Mouse (Mus musculus): ENCODE data around the gene Gzmd. TPM values are rescaled to one million over a fixed set of nuclear protein-coding genes. Genes with fewer than 3 reads are reported as not detected.
A peak's percentile ranks its signal among the peaks of the same experiment; 100 is the strongest.
"Not testable (repeated sequence)": the region's sequence is repeated elsewhere in the genome, so short reads cannot be mapped to it uniquely, and the experiment has no call there.

The Gzmd gene
- polyA plus RNA-seq, 1 experiment from 2014 or later, result not detected

DNA sequence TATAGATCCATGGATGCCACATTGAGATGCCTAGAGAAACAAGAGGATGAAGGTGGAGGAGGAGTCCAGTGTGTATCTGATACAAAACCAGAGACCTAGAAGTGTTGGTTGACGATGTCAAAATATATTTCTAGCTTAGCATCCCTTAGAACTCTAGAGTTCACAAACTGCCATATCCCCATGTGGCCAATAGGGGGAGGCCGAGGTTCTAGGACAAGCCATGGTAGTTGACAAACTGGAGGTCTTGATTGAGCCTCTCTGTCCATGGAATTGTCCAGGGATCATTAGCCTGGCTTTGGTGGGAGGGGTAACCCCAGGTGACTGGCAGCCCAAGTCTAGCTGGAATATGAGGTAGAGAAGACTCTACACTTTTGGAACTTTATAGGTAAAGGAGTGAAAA lies 22.9 kb upstream of the Gzmd start:
- no peak overlapping the region for H3K4me3 ChIP-seq (replicated peaks; ENCODE audit: low read depth, low read length)
- no peaks in the 10 kb centered on the region for H3K36me3 ChIP-seq (ENCODE audit: insufficient read depth, low read length)
- H3K9me3 ChIP-seq (replicated peaks; ENCODE audit: low read length), result no peaks in the 10 kb centered on the region
- ATAC-seq (replicated peaks; ENCODE audit: low FRiP score, low read depth) (no peak), DNase-seq (ENCODE audit: low spot score) (no peak)
- 72% methylated on average over 2 of the region's 2 CpGs for WGBS
- no peaks in the 10 kb centered on the region for H3K4me1 ChIP-seq (replicated peaks; ENCODE audit: insufficient read depth, low read length)
- no peak overlapping the region for H3K9ac ChIP-seq (ENCODE audit: low read depth, low read length)
- peak; percentile 27; the same call in 1 of the 2 replicates for TF ChIP-seq CTCF (IDR thresholded peaks at IDR 0.05; ENCODE audit: low read depth)
- no peak overlapping the region for H3K4me2 ChIP-seq (ENCODE audit: low read length)
- H3K27ac ChIP-seq, result no peak overlapping the region
- H3K27me3 ChIP-seq (ENCODE audit: insufficient read depth, low read length), result no peaks in the 10 kb centered on the region

DNA sequence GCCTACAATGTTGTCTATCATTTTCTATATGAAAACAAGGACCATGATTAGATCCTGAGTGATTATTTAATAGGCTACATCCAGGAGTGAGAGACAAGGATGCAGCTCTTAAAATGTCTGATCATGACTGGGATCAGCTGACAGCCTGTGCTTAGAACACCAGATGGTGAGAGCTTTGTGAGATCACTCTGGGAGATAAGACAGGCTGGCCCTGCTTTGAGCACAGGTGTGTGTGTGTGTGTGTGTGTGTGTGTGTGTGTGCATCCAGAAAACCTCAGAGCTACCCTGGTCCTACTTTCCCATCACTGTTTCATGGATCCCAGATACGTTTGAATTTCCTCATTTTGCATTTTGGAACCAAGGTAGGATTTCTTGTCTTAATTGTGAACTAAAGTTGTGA lies 1.3 kb upstream of the Gzmd start:
- not testable (repeated sequence) for H3K36me3 ChIP-seq (ENCODE audit: insufficient read depth, low read length); H3K9ac ChIP-seq (ENCODE audit: low read depth, low read length); H3K27me3 ChIP-seq (ENCODE audit: insufficient read depth, low read length); H3K27ac ChIP-seq; H3K4me3 ChIP-seq (replicated peaks; ENCODE audit: low read depth, low read length); H3K4me1 ChIP-seq (replicated peaks; ENCODE audit: insufficient read depth, low read length); H3K4me2 ChIP-seq (ENCODE audit: low read length); H3K9me3 ChIP-seq (replicated peaks; ENCODE audit: low read length); DNase-seq (ENCODE audit: low spot score); ATAC-seq (replicated peaks; ENCODE audit: low FRiP score, low read depth)
- WGBS, result 90% methylated on average over 1 of the region's 1 CpGs

DNA sequence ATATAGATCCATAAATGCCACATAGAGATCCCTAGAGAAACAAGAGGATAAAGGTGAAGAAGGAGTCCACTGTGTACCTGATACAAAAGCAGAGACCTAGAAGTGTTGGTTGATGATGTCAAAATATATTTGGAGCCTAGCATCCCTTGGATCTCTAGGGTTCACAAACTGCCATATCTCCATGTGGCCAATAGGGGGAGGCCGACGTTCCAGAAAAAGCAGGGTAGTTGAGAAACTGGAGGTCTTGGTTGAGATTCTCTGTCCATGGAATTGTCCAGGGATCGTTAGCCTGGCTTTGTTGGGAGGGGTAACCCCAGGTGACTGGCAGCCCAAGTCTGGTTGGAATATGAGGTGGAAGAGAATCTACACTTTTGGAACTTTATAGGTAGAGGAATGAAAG lies 4.1 kb downstream of the Gzmd start:
- H3K4me2 ChIP-seq (ENCODE audit: low read length), result no peak overlapping the region
- H3K9ac ChIP-seq (ENCODE audit: low read depth, low read length), result no peak overlapping the region
- H3K9me3 ChIP-seq (replicated peaks; ENCODE audit: low read length), result no peaks in the 10 kb centered on the region
- no peak overlapping the region for H3K4me3 ChIP-seq (replicated peaks; ENCODE audit: low read depth, low read length)
- ATAC-seq (replicated peaks; ENCODE audit: low FRiP score, low read depth), result no peak
- WGBS, result 48% methylated on average over 3 of the region's 3 CpGs
- TF ChIP-seq CTCF (IDR thresholded peaks at IDR 0.05; ENCODE audit: low read depth), result peak; percentile 43; the same call in 1 of the 2 replicates
- H3K4me1 ChIP-seq (replicated peaks; ENCODE audit: insufficient read depth, low read length), result no peaks in the 10 kb centered on the region
- H3K27ac ChIP-seq, result no peak overlapping the region
- H3K27me3 ChIP-seq (ENCODE audit: insufficient read depth, low read length), result no peaks in the 10 kb centered on the region
- no peak for DNase-seq (ENCODE audit: low spot score)
- H3K36me3 ChIP-seq (ENCODE audit: insufficient read depth, low read length), result no peaks in the 10 kb centered on the region

DNA sequence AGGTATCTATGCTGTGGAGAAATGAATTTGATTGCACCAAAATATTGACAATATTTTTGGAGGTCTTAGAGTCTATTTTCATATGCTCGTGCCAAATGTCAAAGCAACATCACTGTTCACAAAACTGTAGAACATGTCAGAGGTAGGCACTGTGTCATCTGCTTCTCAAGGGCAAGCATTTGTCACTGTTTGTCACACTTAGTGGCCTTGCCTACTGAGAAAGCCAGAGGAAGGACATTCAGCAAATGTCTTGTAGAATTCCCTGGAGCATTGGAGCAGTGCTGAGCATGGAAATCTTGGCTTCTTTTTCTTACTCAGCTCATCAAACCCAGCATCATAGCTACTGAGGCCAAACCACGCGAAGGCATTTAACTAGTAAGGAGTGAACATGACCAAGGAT lies 8.9 kb downstream of the Gzmd start:
- no peaks in the 10 kb centered on the region for H3K9me3 ChIP-seq (replicated peaks; ENCODE audit: low read length)
- no peaks in the 10 kb centered on the region for H3K4me1 ChIP-seq (replicated peaks; ENCODE audit: insufficient read depth, low read length)
- H3K36me3 ChIP-seq (ENCODE audit: insufficient read depth, low read length), result no peaks in the 10 kb centered on the region
- ATAC-seq (replicated peaks; ENCODE audit: low FRiP score, low read depth) (no peak), DNase-seq (ENCODE audit: low spot score) (no peak)
- H3K27me3 ChIP-seq (ENCODE audit: insufficient read depth, low read length), result no peaks in the 10 kb centered on the region
- no peak for TF ChIP-seq CTCF (IDR thresholded peaks at IDR 0.05; ENCODE audit: low read depth)
- no peak overlapping the region for H3K27ac ChIP-seq
- no peak overlapping the region for H3K4me3 ChIP-seq (replicated peaks; ENCODE audit: low read depth, low read length)
- no peak overlapping the region for H3K9ac ChIP-seq (ENCODE audit: low read depth, low read length)
- 78% methylated on average over 3 of the region's 3 CpGs for WGBS
- H3K4me2 ChIP-seq (ENCODE audit: low read length), result no peak overlapping the region

DNA sequence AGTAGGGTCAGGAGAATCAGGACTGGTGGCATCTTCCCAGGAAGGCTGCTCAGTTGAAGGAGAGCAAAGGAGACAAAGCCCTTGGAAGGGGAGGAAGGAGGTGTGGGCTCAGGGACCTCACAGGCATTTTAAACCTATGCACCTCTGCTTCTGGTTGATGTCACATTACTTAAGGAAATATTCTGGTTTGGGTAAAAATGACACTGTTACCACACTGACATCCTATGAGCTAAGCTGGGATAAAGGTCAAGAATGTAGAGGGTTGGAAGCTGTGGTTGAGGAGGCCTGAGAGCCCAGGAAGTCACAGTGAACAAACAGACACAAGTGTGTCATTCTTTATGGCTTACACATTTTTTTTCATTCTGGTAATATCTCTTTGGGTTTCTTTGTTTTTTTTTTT lies 11.9 kb downstream of the Gzmd start, which contains the start of gene Gzme:
Gene Gzme (minus strand): TSS at position 101 of the 400 bp plus-strand sequence.
- Histone ChIP-seq H3K4me2 (ENCODE audit: low read length) (no peak within 1 kb of the TSS), H3K4me3 (replicated peaks; ENCODE audit: low read depth, low read length) (no peak within 1 kb of the TSS), H3K9ac (ENCODE audit: low read depth, low read length) (no peak within 1 kb of the TSS), H3K36me3 (ENCODE audit: insufficient read depth, low read length) (no peaks in the 10 kb centered on the region), H3K9me3 (replicated peaks; ENCODE audit: low read length) (no peaks in the 10 kb centered on the region), H3K27me3 (ENCODE audit: insufficient read depth, low read length) (no peaks in the 10 kb centered on the region), H3K4me1 (replicated peaks; ENCODE audit: insufficient read depth, low read length) (no peaks in the 10 kb centered on the region), H3K27ac (no peak within 1 kb of the TSS)
- ATAC-seq (replicated peaks; ENCODE audit: low FRiP score, low read depth), result no peak
- DNase-seq (ENCODE audit: low spot score), result no peak
- TF ChIP-seq CTCF (IDR thresholded peaks at IDR 0.05; ENCODE audit: low read depth), result no peak

DNA sequence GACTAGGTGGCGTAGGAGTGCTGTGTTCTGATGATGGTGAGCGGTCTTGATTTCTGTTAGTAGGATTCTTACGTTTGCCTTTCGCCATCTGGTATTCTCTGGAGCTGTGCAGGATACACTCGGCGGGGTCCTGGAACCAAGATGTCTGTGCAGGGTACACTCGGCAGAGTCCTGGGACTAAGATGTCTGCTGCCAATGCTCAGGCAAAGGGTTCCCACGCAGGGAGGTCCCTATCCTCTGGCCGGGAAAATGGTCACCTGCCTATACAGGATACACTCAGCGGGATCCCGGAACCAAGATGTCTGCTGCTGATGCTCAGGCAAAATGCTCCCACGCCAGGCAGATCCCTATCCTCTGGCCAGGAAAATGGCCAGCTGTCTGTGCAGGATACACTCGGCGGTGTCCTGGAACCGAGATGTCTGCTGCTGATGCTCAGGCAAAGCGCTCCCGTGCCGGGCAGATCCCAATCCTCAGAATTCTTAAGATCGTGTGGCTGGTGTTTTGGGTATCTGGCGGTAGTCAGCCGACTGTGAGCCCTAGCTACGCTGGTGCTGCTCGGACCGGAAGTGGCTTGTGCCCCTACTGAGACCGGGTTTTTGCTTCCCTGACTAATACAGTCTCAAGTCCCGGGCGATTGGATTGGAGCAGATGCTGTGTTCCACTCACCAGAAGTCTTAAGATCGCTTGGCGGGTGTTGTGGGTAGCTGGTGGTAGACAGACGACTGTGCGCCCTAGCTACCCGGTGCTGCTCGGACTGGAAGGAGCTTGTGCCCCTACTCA lies 16.7 kb downstream of the Gzmd start:
- not testable (repeated sequence) for H3K4me2 ChIP-seq (ENCODE audit: low read length); H3K4me1 ChIP-seq (replicated peaks; ENCODE audit: insufficient read depth, low read length); H3K27me3 ChIP-seq (ENCODE audit: insufficient read depth, low read length); H3K36me3 ChIP-seq (ENCODE audit: insufficient read depth, low read length); ATAC-seq (replicated peaks; ENCODE audit: low FRiP score, low read depth); H3K4me3 ChIP-seq (replicated peaks; ENCODE audit: low read depth, low read length); H3K9me3 ChIP-seq (replicated peaks; ENCODE audit: low read length); H3K9ac ChIP-seq (ENCODE audit: low read depth, low read length); H3K27ac ChIP-seq; DNase-seq (ENCODE audit: low spot score)
- 94% methylated on average over 33 of the region's 33 CpGs for WGBS

All from kidney, postnatal 0 days (tissue).